Mouse (Mus musculus): ENCODE measurements around the gene Olfr774.
"Not testable (repeated sequence)": the region's sequence is repeated elsewhere in the genome, so short reads cannot be mapped to it uniquely, and the experiment has no call there.

Gene Olfr774

GRCm38 (mm10) chr10:129235904-129236303 is at the start of gene Olfr774:
Olfr774 (plus strand) TSS chr10:129236204.
- no peak for DNase-seq (ENCODE audit: low spot score in 2 of 2)

- DNase-seq (ENCODE audit: low spot score in 2 of 2): not testable (repeated sequence)
Measured at GRCm38 (mm10) chr10:129187319-129187718, 48.7 kb upstream of the Olfr774 start, which contains the start of gene Olfr773. Olfr773 (minus strand) TSS chr10:129187419.

DNA sequence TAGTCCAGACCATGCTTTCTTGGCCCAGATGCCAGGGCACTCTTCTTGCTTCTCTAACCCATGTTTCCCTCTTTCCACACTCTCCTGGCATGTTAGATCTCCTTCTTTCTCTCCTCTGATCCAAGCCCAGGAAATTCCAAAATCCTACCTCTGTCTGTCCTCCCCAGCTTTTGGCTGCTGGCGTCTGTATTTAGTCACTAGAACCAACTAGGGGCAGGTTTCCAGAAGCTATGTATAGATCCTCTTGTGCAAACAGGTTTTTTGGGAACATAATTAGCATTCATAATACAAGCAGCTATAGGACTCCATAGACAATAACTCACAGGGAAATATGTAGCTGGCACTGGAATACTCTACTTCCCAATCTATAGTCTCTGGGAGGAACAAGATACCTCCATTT is 5.3 kb upstream of the Olfr774 start:
- DNase-seq (ENCODE audit: low spot score in 2 of 2): no peak

DNA sequence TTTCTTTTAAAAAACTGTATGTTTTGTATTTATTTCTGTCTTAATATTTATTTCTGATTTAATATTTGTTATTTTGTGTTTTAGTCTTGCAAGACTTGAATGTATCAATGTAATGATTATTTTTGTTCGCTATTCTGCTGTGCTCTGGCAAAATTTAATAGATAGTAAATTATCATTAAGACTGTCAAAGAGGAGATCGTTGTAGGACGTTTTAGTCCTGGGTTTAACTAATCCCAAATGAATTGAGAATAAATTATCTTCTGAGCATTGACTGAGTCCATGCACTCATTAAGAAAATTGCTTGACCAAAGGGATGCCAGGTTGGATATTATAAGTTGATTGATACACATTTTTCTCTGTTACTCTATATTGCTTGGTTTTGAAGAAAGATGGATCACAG is 12.1 kb downstream of the Olfr774 start, which contains the start of gene Olfr775:
TSS of gene Olfr775 (plus strand) at position 301 of the 400 bp plus-strand sequence.
- DNase-seq (ENCODE audit: low spot score in 2 of 2): no peak

DNA sequence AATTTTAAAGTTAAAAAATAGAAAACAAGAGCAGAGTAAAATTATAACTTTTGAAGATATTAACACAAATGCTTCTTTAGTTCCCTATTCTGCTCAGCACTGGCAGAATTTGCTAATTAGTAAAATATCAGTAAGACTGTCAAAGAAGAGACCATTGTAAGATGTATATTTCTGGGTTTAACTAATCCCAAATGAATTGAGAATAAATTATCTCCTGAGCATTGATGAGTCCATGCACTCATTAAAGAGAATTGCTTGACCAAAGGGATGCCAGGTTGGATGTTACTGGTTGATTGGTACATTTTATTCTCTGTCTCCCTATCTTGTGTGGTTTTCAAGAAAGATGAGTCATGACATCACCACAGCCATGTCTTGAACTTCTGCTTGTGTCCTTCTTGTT is 22.8 kb downstream of the Olfr774 start, which contains the start of gene Olfr776:
TSS of gene Olfr776 (plus strand) at position 301 of the 400 bp plus-strand sequence.
- no peak for DNase-seq (ENCODE audit: low spot score in 2 of 2)

- DNase-seq (ENCODE audit: low spot score in 2 of 2): no peak
Measured at GRCm38 (mm10) chr10:129271081-129271535, 35.1 kb downstream of the Olfr774 start, which contains the start of gene Olfr777. Olfr777 (minus strand) TSS chr10:129271485.

Data from urinary bladder, postnatal 4 days (tissue).